Mouse (Mus musculus): ENCODE data around the gene Mga. TPM values are rescaled to one million over a fixed set of nuclear protein-coding genes. Genes with fewer than 3 reads are reported as not detected.

Gene Mga
- polyA plus RNA-seq, 1 experiment, result 3.3 TPM

DNA sequence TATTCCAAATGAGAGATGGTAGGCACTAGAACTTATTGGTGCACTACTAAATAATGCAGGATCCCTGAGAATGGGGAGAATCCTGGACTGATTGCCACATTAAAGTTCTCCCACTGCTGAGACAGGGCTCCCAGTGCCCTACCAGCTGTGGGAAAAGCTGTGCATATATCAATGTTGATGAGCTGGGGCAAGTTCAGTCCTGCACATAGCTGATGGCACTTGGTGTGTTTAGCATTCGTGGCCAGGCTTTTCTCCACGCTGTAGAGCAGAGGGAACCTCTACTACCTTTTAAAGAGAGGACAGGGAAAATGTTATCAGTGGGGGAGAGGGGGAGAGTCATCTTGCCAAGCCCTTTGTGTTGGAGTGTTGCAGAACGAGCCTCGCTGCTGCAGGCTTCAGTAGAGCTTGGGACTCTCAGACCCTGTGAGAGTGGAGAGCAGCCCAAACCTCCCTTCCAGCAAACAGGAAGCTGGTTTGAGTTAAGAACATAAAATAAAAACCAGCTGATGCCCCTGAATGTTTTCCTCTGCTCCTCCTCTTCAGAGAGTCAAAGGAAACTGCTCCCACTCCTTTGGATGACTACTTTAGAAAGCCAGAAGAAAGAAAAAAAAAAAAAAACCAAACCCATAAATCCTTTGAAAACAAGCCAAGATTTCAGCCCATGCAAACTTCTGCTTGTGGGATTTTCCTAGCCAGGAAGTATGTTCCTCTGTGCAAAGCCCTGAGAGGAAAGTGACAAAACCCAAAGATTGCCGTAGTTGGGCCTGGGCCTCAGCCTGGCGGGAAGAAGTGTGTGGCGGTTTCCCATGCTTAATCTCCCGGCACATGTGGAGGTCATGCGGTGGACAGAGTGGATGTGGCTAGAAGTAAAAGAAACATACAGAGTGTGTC, 98.6 kb downstream of the Mga start:
- Histone ChIP-seq H3K27me3 (ENCODE audit: control insufficient read depth, insufficient read depth, insufficient read length) (no peaks in the 10 kb centered on the region), H3K79me2 (ENCODE audit: control insufficient read depth, insufficient read depth) (no peaks in the 10 kb centered on the region), H3K4me3 (ENCODE audit: insufficient read depth, poor library complexity, severe bottlenecking) (no peak overlapping the region), H3K36me3 (ENCODE audit: control insufficient read depth, insufficient read depth) (no peaks in the 10 kb centered on the region), H3ac (ENCODE audit: control insufficient read depth, insufficient read length, low read depth) (no peak overlapping the region), H3K79me3 (ENCODE audit: low read depth) (no peaks in the 10 kb centered on the region)
- TF ChIP-seq USF1 (IDR thresholded peaks at IDR 0.05; ENCODE audit: low read depth) (no peak), MAX (IDR thresholded peaks at IDR 0.05) (no peak), MYOG (IDR thresholded peaks at IDR 0.05; ENCODE audit: control insufficient read depth, extremely low read depth, insufficient read length) (no peak), FOSL1 (IDR thresholded peaks at IDR 0.05; ENCODE audit: insufficient read depth, low read length, poor library complexity, severe bottlenecking) (no peak), CEBPB (IDR thresholded peaks at IDR 0.05; ENCODE audit: low read depth) (no peak), CTCF (IDR thresholded peaks at IDR 0.05; ENCODE audit: control insufficient read depth, insufficient read depth, insufficient read length) (no peak)

DNA sequence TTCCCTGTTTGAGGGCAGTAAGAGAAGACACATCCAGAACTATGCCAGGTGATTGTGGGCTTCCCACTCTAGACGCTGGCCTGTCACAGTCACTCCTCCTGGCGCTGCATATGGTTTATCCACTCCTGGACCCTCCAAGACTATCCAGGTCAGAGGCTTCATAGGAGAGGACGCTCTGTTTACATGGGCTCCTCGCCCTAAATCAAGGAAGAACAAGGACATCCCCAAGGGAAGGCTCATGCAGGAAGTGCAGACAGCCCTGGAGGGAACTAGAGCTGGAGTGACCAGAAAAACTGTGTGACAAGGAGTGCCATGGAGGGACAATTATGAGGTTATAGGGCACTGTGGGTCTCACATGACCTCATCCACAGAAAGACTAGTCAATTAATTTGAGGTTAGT, 100.3 kb downstream of the Mga start:
- H3K79me2 ChIP-seq (ENCODE audit: control insufficient read depth, insufficient read depth), result no peaks in the 10 kb centered on the region
- H3ac ChIP-seq (ENCODE audit: control insufficient read depth, insufficient read length, low read depth), result no peak overlapping the region
- H3K4me3 ChIP-seq (ENCODE audit: insufficient read depth, poor library complexity, severe bottlenecking), result no peak overlapping the region
- no peaks in the 10 kb centered on the region for H3K79me3 ChIP-seq (ENCODE audit: low read depth)
- H3K36me3 ChIP-seq (ENCODE audit: control insufficient read depth, insufficient read depth), result no peaks in the 10 kb centered on the region
- TF ChIP-seq USF1 (IDR thresholded peaks at IDR 0.05; ENCODE audit: low read depth), result no peak
- TF ChIP-seq FOSL1 (IDR thresholded peaks at IDR 0.05; ENCODE audit: insufficient read depth, low read length, poor library complexity, severe bottlenecking), result no peak
- TF ChIP-seq CTCF (IDR thresholded peaks at IDR 0.05; ENCODE audit: control insufficient read depth, insufficient read depth, insufficient read length), result no peak
- TF ChIP-seq CEBPB (IDR thresholded peaks at IDR 0.05; ENCODE audit: low read depth), result no peak
- no peak for TF ChIP-seq MYOD1 (IDR thresholded peaks at IDR 0.05; ENCODE audit: control insufficient read depth, insufficient read length, low read depth)
- TF ChIP-seq MAX (IDR thresholded peaks at IDR 0.05), result no peak
- no peak for TF ChIP-seq MYOG (IDR thresholded peaks at IDR 0.05; ENCODE audit: control insufficient read depth, extremely low read depth, insufficient read length)
- no peaks in the 10 kb centered on the region for H3K27me3 ChIP-seq (ENCODE audit: control insufficient read depth, insufficient read depth, insufficient read length)

DNA sequence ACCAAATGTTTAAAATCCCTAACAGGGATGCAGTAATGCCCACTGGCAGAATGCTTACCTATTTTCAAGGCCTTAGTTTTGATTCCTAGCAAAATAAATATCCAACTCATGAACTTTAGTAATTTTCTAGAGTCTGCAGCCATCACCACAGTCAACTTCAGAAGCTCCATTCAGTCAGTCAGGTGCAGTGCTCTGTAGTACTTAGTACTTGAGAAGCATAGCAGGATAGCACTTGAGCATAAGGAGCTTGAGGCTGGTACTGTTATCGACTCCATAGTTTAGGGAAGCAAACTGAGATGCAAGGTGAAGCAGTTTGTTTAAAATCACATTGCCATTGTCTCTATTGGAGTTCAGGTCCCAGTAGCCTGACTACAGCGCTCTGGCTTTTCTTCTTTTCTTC, 102.7 kb downstream of the Mga start:
- Histone ChIP-seq H3K36me3 (ENCODE audit: control insufficient read depth, insufficient read depth) (no peaks in the 10 kb centered on the region), H3K79me3 (ENCODE audit: low read depth) (no peaks in the 10 kb centered on the region), H3K27me3 (ENCODE audit: control insufficient read depth, insufficient read depth, insufficient read length) (no peaks in the 10 kb centered on the region), H3K79me2 (ENCODE audit: control insufficient read depth, insufficient read depth) (no peaks in the 10 kb centered on the region), H3K4me3 (ENCODE audit: insufficient read depth, poor library complexity, severe bottlenecking) (no peak overlapping the region), H3ac (ENCODE audit: control insufficient read depth, insufficient read length, low read depth) (no peak overlapping the region)
- TF ChIP-seq CEBPB (IDR thresholded peaks at IDR 0.05; ENCODE audit: low read depth), result no peak
- no peak for TF ChIP-seq MYOD1 (IDR thresholded peaks at IDR 0.05; ENCODE audit: control insufficient read depth, insufficient read length, low read depth)
- no peak for TF ChIP-seq CTCF (IDR thresholded peaks at IDR 0.05; ENCODE audit: control insufficient read depth, insufficient read depth, insufficient read length)
- TF ChIP-seq MAX (IDR thresholded peaks at IDR 0.05), result no peak
- TF ChIP-seq MYOG (IDR thresholded peaks at IDR 0.05; ENCODE audit: control insufficient read depth, extremely low read depth, insufficient read length), result no peak
- TF ChIP-seq USF1 (IDR thresholded peaks at IDR 0.05; ENCODE audit: low read depth), result no peak
- no peak for TF ChIP-seq FOSL1 (IDR thresholded peaks at IDR 0.05; ENCODE audit: insufficient read depth, low read length, poor library complexity, severe bottlenecking)

DNA sequence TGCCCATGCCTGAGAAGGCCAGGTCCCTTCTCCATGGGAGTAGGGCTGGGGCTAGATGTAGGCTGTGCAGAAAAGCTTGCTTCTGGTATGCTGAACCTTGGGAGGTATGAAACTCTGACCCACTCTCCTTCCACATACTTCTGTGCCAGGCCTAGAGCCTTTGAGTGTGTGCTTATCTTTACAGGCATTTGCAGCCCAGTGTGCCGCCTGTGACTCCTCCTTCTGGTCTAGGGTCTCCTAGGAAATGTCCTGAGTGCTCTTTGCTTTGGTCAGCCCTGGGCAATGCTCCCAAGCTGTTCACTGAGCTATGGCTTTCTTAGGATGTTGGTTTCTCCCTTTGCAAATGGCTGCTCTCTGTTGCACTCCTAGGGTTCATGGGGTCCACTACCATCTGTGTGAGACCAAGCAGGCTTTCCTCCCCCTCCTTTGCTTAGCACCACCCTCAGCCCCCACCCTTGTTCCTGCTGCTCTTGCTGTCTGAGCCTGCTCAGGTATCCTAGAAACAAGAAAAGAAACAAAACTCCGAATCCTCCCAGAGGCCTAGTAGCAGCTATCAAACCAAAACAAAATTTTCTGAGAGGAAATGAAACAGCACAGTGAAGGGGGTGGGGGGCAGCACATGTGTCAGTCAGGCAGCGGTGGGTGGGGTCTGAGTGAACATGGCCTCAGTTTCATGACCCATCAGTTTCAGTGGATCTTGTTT, 104.0 kb downstream of the Mga start:
- Histone ChIP-seq H3K4me3 (ENCODE audit: insufficient read depth, poor library complexity, severe bottlenecking) (no peak overlapping the region), H3K36me3 (ENCODE audit: control insufficient read depth, insufficient read depth) (no peaks in the 10 kb centered on the region), H3ac (ENCODE audit: control insufficient read depth, insufficient read length, low read depth) (no peak overlapping the region)

DNA sequence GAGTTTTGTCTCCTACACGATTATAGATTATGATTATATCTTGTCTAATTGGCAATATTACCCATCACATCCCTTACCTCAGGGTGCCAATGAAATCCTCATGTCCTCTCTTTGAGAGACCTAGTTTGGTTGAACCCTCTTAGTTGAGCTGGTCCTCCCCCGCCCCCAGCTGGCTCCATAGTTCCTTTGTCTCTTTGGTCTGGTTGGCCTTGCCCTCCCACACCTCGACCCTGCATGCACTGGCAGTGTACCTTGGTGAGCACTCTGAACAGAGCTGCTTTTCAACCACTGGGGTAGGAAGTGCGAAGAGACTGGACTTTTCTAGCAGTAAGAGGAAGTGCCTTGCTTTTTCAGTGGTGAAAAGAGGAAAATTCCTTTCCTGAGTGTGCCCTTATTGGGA, 104.9 kb downstream of the Mga start:
- H3K27me3 ChIP-seq (ENCODE audit: control insufficient read depth, insufficient read depth, insufficient read length), result no peaks in the 10 kb centered on the region

More for the DNA sequence above, 104.0 kb downstream of the Mga start:
- no peaks in the 10 kb centered on the region for H3K27me3 ChIP-seq (ENCODE audit: control insufficient read depth, insufficient read depth, insufficient read length)
- H3K79me2 ChIP-seq (ENCODE audit: control insufficient read depth, insufficient read depth), result no peaks in the 10 kb centered on the region
- no peaks in the 10 kb centered on the region for H3K79me3 ChIP-seq (ENCODE audit: low read depth)
- TF ChIP-seq MAX (IDR thresholded peaks at IDR 0.05) (no peak), CTCF (IDR thresholded peaks at IDR 0.05; ENCODE audit: control insufficient read depth, insufficient read depth, insufficient read length) (no peak), MYOD1 (IDR thresholded peaks at IDR 0.05; ENCODE audit: control insufficient read depth, insufficient read length, low read depth) (no peak), FOSL1 (IDR thresholded peaks at IDR 0.05; ENCODE audit: insufficient read depth, low read length, poor library complexity, severe bottlenecking) (no peak), USF1 (IDR thresholded peaks at IDR 0.05; ENCODE audit: low read depth) (no peak), CEBPB (IDR thresholded peaks at IDR 0.05; ENCODE audit: low read depth) (no peak), MYOG (IDR thresholded peaks at IDR 0.05; ENCODE audit: control insufficient read depth, extremely low read depth, insufficient read length) (no peak)

More for the DNA sequence above, 104.9 kb downstream of the Mga start:
- Histone ChIP-seq H3K79me3 (ENCODE audit: low read depth) (no peaks in the 10 kb centered on the region), H3K79me2 (ENCODE audit: control insufficient read depth, insufficient read depth) (no peaks in the 10 kb centered on the region), H3K4me3 (ENCODE audit: insufficient read depth, poor library complexity, severe bottlenecking) (no peak overlapping the region), H3ac (ENCODE audit: control insufficient read depth, insufficient read length, low read depth) (no peak overlapping the region), H3K36me3 (ENCODE audit: control insufficient read depth, insufficient read depth) (peaks cover 4% of the 10 kb centered on the region)
- no peak for TF ChIP-seq CTCF (IDR thresholded peaks at IDR 0.05; ENCODE audit: control insufficient read depth, insufficient read depth, insufficient read length)
